Mouse (Mus musculus): ENCODE results near the gene Tnfrsf11a. TPM values are rescaled to one million over a fixed set of nuclear protein-coding genes. Genes with fewer than 3 reads are reported as not detected.
"Not testable (repeated sequence)": the region's sequence is repeated elsewhere in the genome, so short reads cannot be mapped to it uniquely, and the experiment has no call there.

The Tnfrsf11a gene
- polyA plus RNA-seq, 1 experiment from 2014 or later, result 0.27 TPM

- Histone ChIP-seq H3K4me1 (replicated peaks) (no peaks in the 10 kb centered on the region), H3K27ac (no peak overlapping the region), H3K4me3 (no peak overlapping the region), H3K9me3 (peaks cover 23% of the 10 kb centered on the region; the same call in 1 of the 2 replicates), H3K27me3 (ENCODE audit: insufficient read depth, poor library complexity, severe bottlenecking) (no peaks in the 10 kb centered on the region), H3K36me3 (no peaks in the 10 kb centered on the region)
- no peak for DNase-seq (ENCODE audit: low spot score)
- 80% methylated on average over 8 of the region's 8 CpGs for WGBS
Measured at GRCm38 (mm10) chr1:105765586-105765985, 14.9 kb upstream of the Tnfrsf11a start.

- not testable (repeated sequence) for H3K4me3 ChIP-seq; H3K27me3 ChIP-seq (ENCODE audit: insufficient read depth, poor library complexity, severe bottlenecking); DNase-seq (ENCODE audit: low spot score); H3K4me1 ChIP-seq (replicated peaks); H3K36me3 ChIP-seq; H3K27ac ChIP-seq
- 90% methylated on average over 9 of the region's 9 CpGs for WGBS
- H3K9me3 ChIP-seq, result peaks cover 23% of the 10 kb centered on the region; the same call in 1 of the 2 replicates
Measured at GRCm38 (mm10) chr1:105766099-105766498, 14.4 kb upstream of the Tnfrsf11a start.

- H3K36me3 ChIP-seq, result no peaks in the 10 kb centered on the region
- no peak for DNase-seq (ENCODE audit: low spot score)
- H3K4me1 ChIP-seq (replicated peaks), result no peaks in the 10 kb centered on the region
- no peaks in the 10 kb centered on the region for H3K27me3 ChIP-seq (ENCODE audit: insufficient read depth, poor library complexity, severe bottlenecking)
- H3K4me3 ChIP-seq, result no peak overlapping the region
- 0 out of 2 replicates have a peak, but pooled peaks cover 3% of the 10 kb centered on the region for H3K9me3 ChIP-seq
- over 99% methylated on average over 2 of the region's 2 CpGs for WGBS
- no peak overlapping the region for H3K27ac ChIP-seq
Measured at GRCm38 (mm10) chr1:105768397-105768796, 12.1 kb upstream of the Tnfrsf11a start.

GRCm38 (mm10) chr1:105770685-105771084 lies 9.8 kb upstream of the Tnfrsf11a start:
- H3K36me3 ChIP-seq, result no peaks in the 10 kb centered on the region
- 83% methylated on average over 2 of the region's 2 CpGs for WGBS
- no peaks in the 10 kb centered on the region for H3K9me3 ChIP-seq
- H3K4me3 ChIP-seq, result no peak overlapping the region
- H3K27ac ChIP-seq, result no peak overlapping the region
- no peaks in the 10 kb centered on the region for H3K27me3 ChIP-seq (ENCODE audit: insufficient read depth, poor library complexity, severe bottlenecking)
- no peaks in the 10 kb centered on the region for H3K4me1 ChIP-seq (replicated peaks)
- DNase-seq (ENCODE audit: low spot score), result no peak

DNA sequence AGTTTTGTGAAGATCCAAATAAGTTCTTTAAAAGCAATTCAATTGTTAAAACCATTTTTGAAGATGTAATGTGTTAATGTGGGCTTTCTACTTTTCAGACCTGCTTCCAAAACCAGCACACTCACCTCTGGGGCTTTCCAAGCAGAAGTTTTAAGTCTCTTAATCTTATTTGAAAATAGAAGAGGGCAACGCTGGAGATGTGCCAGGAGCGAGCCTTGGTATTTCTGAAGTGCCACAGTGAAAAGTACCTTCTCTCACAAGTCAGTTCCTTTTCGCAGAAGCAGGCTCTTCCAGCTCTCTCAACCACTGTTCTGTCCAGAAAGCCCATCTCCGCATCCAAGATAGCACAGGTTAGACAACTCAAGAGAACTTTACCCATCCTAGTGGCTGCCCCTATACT lies 4.1 kb upstream of the Tnfrsf11a start:
- DNase-seq (ENCODE audit: low spot score), result no peak
- peaks cover 34% of the 10 kb centered on the region for H3K27me3 ChIP-seq (ENCODE audit: insufficient read depth, poor library complexity, severe bottlenecking)
- peaks cover 10% of the 10 kb centered on the region; the same call in 1 of the 2 replicates for H3K4me1 ChIP-seq (replicated peaks)
- 93% methylated on average over 4 of the region's 4 CpGs for WGBS
- no peak overlapping the region for H3K4me3 ChIP-seq
- no peak overlapping the region for H3K27ac ChIP-seq
- no peaks in the 10 kb centered on the region for H3K36me3 ChIP-seq
- H3K9me3 ChIP-seq, result no peaks in the 10 kb centered on the region

DNA sequence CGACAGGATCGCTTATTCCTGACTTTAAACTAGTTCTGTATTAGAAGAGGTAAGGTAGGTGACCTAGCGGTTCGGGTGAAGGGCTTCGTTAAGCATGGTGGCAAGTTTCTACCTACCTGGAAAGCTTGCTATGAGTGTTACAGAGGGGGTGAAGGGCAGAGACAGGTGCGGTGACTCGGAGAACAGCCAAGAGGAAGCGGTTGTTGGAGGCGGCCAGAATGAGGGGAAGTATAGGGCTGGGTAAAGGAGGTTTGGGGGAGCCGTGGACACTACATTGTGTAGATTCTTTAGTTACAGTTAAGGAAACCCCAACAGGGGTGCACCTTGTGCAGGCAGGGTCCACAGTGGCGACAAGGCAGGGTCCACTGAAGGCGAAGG lies 450 bp upstream of the Tnfrsf11a start:
- Histone ChIP-seq H3K27me3 (ENCODE audit: insufficient read depth, poor library complexity, severe bottlenecking) (peaks cover 46% of the 10 kb centered on the region), H3K27ac (no peak overlapping the region), H3K36me3 (no peaks in the 10 kb centered on the region), H3K9me3 (no peaks in the 10 kb centered on the region), H3K4me3 (peak overlapping the region; percentile 67), H3K4me1 (replicated peaks) (peaks cover 10% of the 10 kb centered on the region; the same call in 1 of the 2 replicates)
- no peak for DNase-seq (ENCODE audit: low spot score)
- 35% methylated on average over 12 of the region's 12 CpGs for WGBS

DNA sequence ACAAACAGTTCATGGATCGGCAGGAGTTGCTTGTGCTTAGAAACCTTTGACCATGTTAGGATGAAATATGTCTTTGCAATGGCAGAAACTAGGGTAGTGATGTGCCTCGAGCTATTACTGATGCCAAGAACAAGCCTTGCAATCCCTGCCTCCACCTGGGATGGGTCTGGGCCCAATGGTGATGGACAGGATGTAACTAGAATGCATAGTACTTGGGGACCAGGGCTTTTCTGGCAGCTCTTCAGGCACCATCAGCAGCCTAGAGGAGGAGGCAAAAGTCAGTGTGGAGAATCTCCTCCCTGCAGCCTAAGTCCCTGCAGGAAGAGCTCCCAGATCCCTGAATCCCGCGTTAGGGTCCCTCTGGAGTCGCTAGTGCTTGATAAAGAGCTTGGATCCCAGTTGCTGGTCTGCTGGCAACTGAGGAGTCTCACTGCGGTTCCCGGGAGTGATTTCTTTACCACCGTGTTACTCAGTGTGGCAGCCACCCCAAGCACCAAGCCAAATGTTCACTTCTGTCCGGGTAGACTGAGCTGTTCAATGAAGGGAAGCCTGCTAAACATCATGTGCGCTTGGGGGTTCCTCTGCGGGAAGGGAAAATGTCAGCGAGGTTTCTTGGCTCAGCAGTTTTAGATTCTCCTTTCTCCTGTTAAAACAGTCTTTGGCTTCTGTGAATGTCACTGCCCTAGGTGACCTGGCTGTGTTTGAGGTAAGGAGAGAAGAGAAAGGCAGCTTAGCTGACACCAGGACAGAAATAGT lies 1.1 kb downstream of the Tnfrsf11a start:
- Histone ChIP-seq H3K27me3 (ENCODE audit: insufficient read depth, poor library complexity, severe bottlenecking) (peaks cover 46% of the 10 kb centered on the region), H3K4me1 (replicated peaks) (peaks cover 10% of the 10 kb centered on the region; the same call in 1 of the 2 replicates), H3K9me3 (no peaks in the 10 kb centered on the region), H3K4me3 (peak overlapping the region; percentile 67), H3K36me3 (no peaks in the 10 kb centered on the region), H3K27ac (no peak overlapping the region)
- 42% methylated on average over 12 of the region's 12 CpGs for WGBS
- DNase-seq (ENCODE audit: low spot score), result no peak

DNA sequence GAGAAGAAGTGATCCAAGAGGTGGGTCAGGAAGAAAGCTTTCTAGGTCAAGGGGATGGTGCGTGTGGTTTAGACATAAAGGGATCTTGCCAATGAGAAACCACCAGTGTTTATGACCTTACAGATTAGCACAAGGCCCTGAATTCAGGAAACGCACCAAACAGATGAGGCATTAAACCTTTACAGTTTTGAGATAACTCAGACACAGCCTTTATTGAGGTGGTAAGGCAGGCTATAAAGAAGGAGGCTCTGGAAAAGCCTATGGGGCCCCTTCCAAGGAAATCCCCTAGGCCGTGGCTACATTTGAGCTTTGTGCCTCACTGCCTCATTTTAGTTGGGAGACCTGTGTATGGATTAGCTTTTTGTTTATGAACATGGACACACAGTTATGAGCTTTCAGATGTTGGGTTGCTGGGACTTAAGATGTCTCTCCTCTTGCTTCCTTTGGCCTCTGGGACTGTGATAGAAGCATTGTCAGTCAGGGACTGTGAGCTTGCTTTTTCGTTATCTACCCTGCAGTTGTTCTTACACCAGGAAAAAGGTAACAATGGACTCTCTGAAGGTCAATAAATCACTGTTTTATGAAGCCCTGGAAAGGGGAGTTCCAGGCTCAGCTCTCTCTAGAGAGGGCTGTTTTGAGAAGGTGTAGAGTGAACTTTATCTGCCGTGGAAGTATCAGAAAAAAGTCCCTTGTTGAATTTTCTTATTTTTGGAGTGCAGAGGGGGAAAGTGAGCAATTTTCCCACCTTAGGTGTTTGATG lies 3.9 kb downstream of the Tnfrsf11a start:
- WGBS, result 79% methylated on average over 5 of the region's 5 CpGs
- Histone ChIP-seq H3K9me3 (no peaks in the 10 kb centered on the region), H3K27me3 (ENCODE audit: insufficient read depth, poor library complexity, severe bottlenecking) (peaks cover 32% of the 10 kb centered on the region), H3K4me1 (replicated peaks) (peaks cover 10% of the 10 kb centered on the region; the same call in 1 of the 2 replicates), H3K27ac (no peak overlapping the region), H3K4me3 (no peak overlapping the region), H3K36me3 (no peaks in the 10 kb centered on the region)
- DNase-seq (ENCODE audit: low spot score), result no peak

GRCm38 (mm10) chr1:105785146-105785545 lies 4.6 kb downstream of the Tnfrsf11a start:
- Histone ChIP-seq H3K9me3 (no peaks in the 10 kb centered on the region), H3K4me1 (replicated peaks) (peaks cover 8% of the 10 kb centered on the region; the same call in 1 of the 2 replicates), H3K36me3 (no peaks in the 10 kb centered on the region), H3K27ac (no peak overlapping the region), H3K4me3 (no peak overlapping the region), H3K27me3 (ENCODE audit: insufficient read depth, poor library complexity, severe bottlenecking) (peaks cover 25% of the 10 kb centered on the region)
- DNase-seq (ENCODE audit: low spot score), result no peak
- WGBS, result 89% methylated on average over 4 of the region's 4 CpGs

GRCm38 (mm10) chr1:105786731-105787357 lies 6.3 kb downstream of the Tnfrsf11a start:
- no peak for DNase-seq (ENCODE audit: low spot score)
- Histone ChIP-seq H3K36me3 (no peaks in the 10 kb centered on the region), H3K4me1 (replicated peaks) (no peaks in the 10 kb centered on the region), H3K4me3 (no peak overlapping the region), H3K27me3 (ENCODE audit: insufficient read depth, poor library complexity, severe bottlenecking) (peaks cover 8% of the 10 kb centered on the region), H3K27ac (no peak overlapping the region), H3K9me3 (no peaks in the 10 kb centered on the region)
- 80% methylated on average over 6 of the region's 6 CpGs for WGBS

- no peak overlapping the region for H3K27ac ChIP-seq
- H3K36me3 ChIP-seq, result no peaks in the 10 kb centered on the region
- no peaks in the 10 kb centered on the region for H3K4me1 ChIP-seq (replicated peaks)
- H3K9me3 ChIP-seq, result no peaks in the 10 kb centered on the region
- WGBS, result 95% methylated on average over 3 of the region's 3 CpGs
- no peak overlapping the region for H3K4me3 ChIP-seq
- DNase-seq (ENCODE audit: low spot score), result no peak
- no peaks in the 10 kb centered on the region for H3K27me3 ChIP-seq (ENCODE audit: insufficient read depth, poor library complexity, severe bottlenecking)
Measured at GRCm38 (mm10) chr1:105790103-105790502, 9.6 kb downstream of the Tnfrsf11a start.

GRCm38 (mm10) chr1:105794670-105795069 lies 14.2 kb downstream of the Tnfrsf11a start:
- no peaks in the 10 kb centered on the region for H3K4me1 ChIP-seq (replicated peaks)
- WGBS, result 85% methylated on average over 6 of the region's 6 CpGs
- no peak overlapping the region for H3K27ac ChIP-seq
- H3K9me3 ChIP-seq, result 0 out of 2 replicates have a peak, but pooled peaks cover 2% of the 10 kb centered on the region
- no peaks in the 10 kb centered on the region for H3K27me3 ChIP-seq (ENCODE audit: insufficient read depth, poor library complexity, severe bottlenecking)
- H3K4me3 ChIP-seq, result no peak overlapping the region
- H3K36me3 ChIP-seq, result no peaks in the 10 kb centered on the region
- no peak for DNase-seq (ENCODE audit: low spot score)

GRCm38 (mm10) chr1:105795705-105796104 lies 15.2 kb downstream of the Tnfrsf11a start:
- Histone ChIP-seq H3K9me3 (0 out of 2 replicates have a peak, but pooled peaks cover 2% of the 10 kb centered on the region), H3K4me3 (no peak overlapping the region), H3K27ac (no peak overlapping the region), H3K4me1 (replicated peaks) (no peaks in the 10 kb centered on the region), H3K36me3 (no peaks in the 10 kb centered on the region), H3K27me3 (ENCODE audit: insufficient read depth, poor library complexity, severe bottlenecking) (no peaks in the 10 kb centered on the region)
- 86% methylated on average over 4 of the region's 4 CpGs for WGBS
- DNase-seq (ENCODE audit: low spot score), result no peak
